Mouse (Mus musculus) liver, embryonic 12.5 days (tissue): ENCODE results near the gene Ptprn2. TPM values are rescaled to one million over a fixed set of nuclear protein-coding genes. Genes with fewer than 3 reads are reported as not detected.

Experiments used
- ATAC-seq: fragments of 200-750 bp; cut with Nextera tagmentation; 2 replicates; pipeline ENCODE4 v1.8.0; 2017; ENCODE audit warnings: moderate number of reproducible peaks, mild to moderate bottlenecking, moderate library complexity
- H3K27ac ChIP-seq: fragments of 300-500 bp; sonication (generic); 2 replicates; pipeline ENCODE4 v1.5.1; 2016; ENCODE audit warnings: mild to moderate bottlenecking
- H3K27me3 ChIP-seq: fragments of 300-500 bp; sonication (generic); replicated peaks from 2 replicates; pipeline ENCODE4 v1.6.1; 2016; ENCODE audit warnings: mild to moderate bottlenecking, moderate library complexity
- H3K36me3 ChIP-seq: fragments of 300-500 bp; sonication (generic); 2 replicates; pipeline ENCODE4 v1.6.1; 2016; ENCODE audit warnings: mild to moderate bottlenecking, moderate library complexity
- H3K4me1 ChIP-seq: fragments of 300-500 bp; sonication (generic); 2 replicates; pipeline ENCODE4 v1.6.1; 2016
- H3K4me2 ChIP-seq: fragments of 300-500 bp; sonication (generic); 2 replicates; pipeline ENCODE4 v1.6.1; 2016; ENCODE audit warnings: mild to moderate bottlenecking, moderate library complexity
- H3K4me3 ChIP-seq: fragments of 300-500 bp; sonication (generic); 2 replicates; pipeline ENCODE4 v1.5.1; 2016; ENCODE audit warnings: mild to moderate bottlenecking, moderate library complexity
- H3K9ac ChIP-seq: fragments of 300-500 bp; sonication (generic); 2 replicates; pipeline ENCODE4 v1.6.1; 2016; ENCODE audit warnings: mild to moderate bottlenecking, moderate library complexity
- H3K9me3 ChIP-seq: fragments of 300-500 bp; sonication (generic); replicated peaks from 2 replicates; pipeline ENCODE4 v1.6.1; 2016; ENCODE audit warnings: mild to moderate bottlenecking, moderate library complexity
- WGBS: fragments of 180-500 bp; shearing (Covaris S2); methylation state at CpG from one replicate; pipeline ENCODE4 v1.1.7; 2016; ENCODE audit not compliant: insufficient replicate concordance; 5-methylcytosine and 5-hydroxymethylcytosine counted together
- polyA plus RNA-seq: library from polyadenylated mRNA; unstranded; fragments of >200 nt; fragmentation: Nextera tagmentation; extraction: Ambion mirVana; gene quantifications from 2 replicates; pipeline ENCODE4 v1.2.1, GENCODE M21; 2016

Gene Ptprn2
- polyA plus RNA-seq, 1 experiment from 2014 or later = not detected

DNA sequence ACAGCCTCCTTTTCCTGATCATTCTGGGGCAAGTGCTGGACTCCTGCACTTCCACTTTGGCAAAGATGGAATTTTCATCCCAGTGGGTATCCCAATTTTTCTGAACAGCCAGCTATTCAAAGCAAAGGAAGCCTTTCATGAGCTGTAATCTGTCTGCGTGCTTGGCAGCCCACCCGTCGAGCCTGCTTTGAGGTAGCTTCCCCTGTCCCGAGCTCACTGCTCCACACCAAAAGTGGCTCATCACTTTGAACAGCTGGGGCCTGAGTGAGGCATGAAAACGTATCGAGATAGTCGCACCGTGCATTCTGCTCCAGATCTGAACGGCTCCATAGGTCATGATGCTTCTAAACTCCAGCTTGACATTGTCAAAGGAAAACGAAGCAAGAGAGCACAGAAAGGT, 503.6 kb downstream of the Ptprn2 start:
- WGBS = 59% methylated on average over 10 of the region's 10 CpGs
- H3K9ac ChIP-seq = no peak overlapping the region
- no peaks in the 10 kb centered on the region for H3K4me1 ChIP-seq
- H3K9me3 ChIP-seq = no peaks in the 10 kb centered on the region
- H3K4me2 ChIP-seq = no peak overlapping the region
- H3K27me3 ChIP-seq = no peaks in the 10 kb centered on the region
- no peak for ATAC-seq
- H3K4me3 ChIP-seq = no peak overlapping the region
- no peak overlapping the region for H3K27ac ChIP-seq
- H3K36me3 ChIP-seq = no peaks in the 10 kb centered on the region

- Histone ChIP-seq H3K36me3 (no peaks in the 10 kb centered on the region), H3K27ac (no peak overlapping the region), H3K9me3 (no peaks in the 10 kb centered on the region), H3K4me1 (no peaks in the 10 kb centered on the region), H3K4me2 (no peak overlapping the region), H3K9ac (no peak overlapping the region), H3K4me3 (no peak overlapping the region), H3K27me3 (no peaks in the 10 kb centered on the region)
- no peak for ATAC-seq
- WGBS = 45% methylated on average over 2 of the region's 2 CpGs
These were observed 516.1 kb downstream of the Ptprn2 start for GRCm38 (mm10) chr12:117001546-117002148.

DNA sequence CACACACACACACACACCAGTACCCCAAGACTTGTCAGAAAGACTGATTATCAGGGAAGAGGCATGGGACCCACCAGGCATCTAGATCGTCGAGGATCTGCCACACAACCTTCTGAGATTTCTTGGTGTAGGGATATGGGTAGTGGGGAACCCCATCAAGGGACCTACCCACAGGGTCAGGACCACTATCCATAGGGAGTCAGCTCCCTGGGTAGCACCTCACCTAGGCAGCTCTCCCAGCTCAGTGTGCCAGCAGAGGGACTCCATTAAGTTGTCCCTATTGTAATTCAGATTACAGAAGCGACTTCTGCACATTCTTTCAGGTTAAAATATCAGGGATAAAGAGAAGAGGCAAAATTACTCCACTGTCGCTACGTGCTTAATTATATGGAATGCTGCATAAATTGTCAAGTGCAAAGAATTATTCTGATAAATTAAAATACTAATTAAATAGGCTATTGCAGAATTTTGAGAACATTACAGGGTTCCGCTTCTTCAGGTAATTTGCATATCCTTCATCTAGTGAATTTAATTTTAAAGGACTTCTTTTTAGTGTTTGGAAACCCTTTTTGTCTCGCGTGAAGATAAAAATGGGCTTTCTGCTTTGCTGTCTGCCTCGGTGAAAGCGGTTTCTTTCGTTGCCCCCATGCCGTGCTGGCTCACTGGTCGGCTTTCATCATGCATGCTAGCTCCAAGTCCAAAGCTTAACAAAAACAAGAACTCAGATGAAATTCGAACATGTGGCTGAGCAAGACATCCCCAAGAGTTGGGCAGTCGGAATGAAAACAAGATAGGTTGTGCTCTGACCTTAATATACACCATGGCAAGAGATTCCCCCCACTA, 531.5 kb downstream of the Ptprn2 start:
- Histone ChIP-seq H3K4me1 (no peaks in the 10 kb centered on the region), H3K4me3 (no peak overlapping the region)
- 64% methylated on average over 15 of the region's 15 CpGs for WGBS

DNA sequence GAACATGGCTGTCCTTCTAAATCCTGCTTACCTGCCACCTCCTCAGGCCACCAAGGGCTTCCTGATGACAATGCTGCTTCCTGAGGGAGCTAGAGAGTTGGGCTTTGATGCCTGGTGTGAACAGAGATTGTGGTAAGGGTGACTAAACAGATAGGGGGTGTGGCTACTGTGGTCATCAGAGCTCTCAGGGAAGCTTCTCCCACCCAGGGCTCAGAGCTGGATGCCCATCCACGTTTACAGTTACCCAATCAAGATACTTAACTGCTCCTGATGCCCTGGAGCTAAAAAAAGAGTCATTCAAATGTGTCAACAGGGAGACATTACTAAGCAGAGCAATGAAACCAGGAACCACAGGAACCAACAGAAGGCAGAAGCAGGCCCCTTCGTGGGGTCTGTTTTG, 532.4 kb downstream of the Ptprn2 start:
- Histone ChIP-seq H3K27me3 (no peaks in the 10 kb centered on the region), H3K27ac (no peak overlapping the region), H3K9me3 (no peaks in the 10 kb centered on the region), H3K36me3 (no peaks in the 10 kb centered on the region), H3K9ac (no peak overlapping the region), H3K4me2 (no peak overlapping the region), H3K4me3 (no peak overlapping the region), H3K4me1 (no peaks in the 10 kb centered on the region)
- WGBS = 12% methylated on average over 2 of the region's 2 CpGs
- ATAC-seq = no peak

More for the DNA sequence above, 531.5 kb downstream of the Ptprn2 start:
- Histone ChIP-seq H3K27ac (no peak overlapping the region), H3K9me3 (no peaks in the 10 kb centered on the region), H3K36me3 (no peaks in the 10 kb centered on the region), H3K27me3 (no peaks in the 10 kb centered on the region), H3K9ac (no peak overlapping the region), H3K4me2 (no peak overlapping the region)
- no peak for ATAC-seq

GRCm38 (mm10) chr12:117023235-117023634, 537.7 kb downstream of the Ptprn2 start:
- 66% methylated on average over 4 of the region's 4 CpGs for WGBS
- Histone ChIP-seq H3K4me2 (no peak overlapping the region), H3K36me3 (no peaks in the 10 kb centered on the region), H3K27me3 (no peaks in the 10 kb centered on the region), H3K4me1 (no peaks in the 10 kb centered on the region), H3K27ac (no peak overlapping the region), H3K9ac (no peak overlapping the region), H3K9me3 (no peaks in the 10 kb centered on the region), H3K4me3 (no peak overlapping the region)
- ATAC-seq = no peak

DNA sequence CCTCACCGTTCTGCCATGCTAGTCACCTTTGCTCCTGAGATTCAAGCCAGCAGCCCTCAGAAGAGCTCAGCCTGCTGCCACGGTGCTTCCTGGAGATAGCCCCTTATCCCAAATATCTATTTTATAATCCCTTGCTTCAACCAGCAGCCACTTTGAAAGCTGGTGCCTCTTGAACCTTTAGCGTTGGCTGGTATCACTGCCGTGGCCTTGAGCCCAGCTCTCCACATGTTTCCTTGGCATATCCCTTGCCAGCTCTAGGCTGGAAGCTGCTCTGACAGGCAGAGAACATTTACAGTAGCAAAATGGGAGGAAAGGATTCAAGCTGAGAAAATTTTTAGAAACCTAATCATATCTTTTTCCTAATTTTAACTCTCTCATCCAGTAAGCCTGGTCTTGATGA, 539.4 kb downstream of the Ptprn2 start:
- Histone ChIP-seq H3K4me3 (no peak overlapping the region), H3K27ac (no peak overlapping the region), H3K4me2 (no peak overlapping the region), H3K9ac (no peak overlapping the region), H3K27me3 (no peaks in the 10 kb centered on the region), H3K9me3 (no peaks in the 10 kb centered on the region), H3K36me3 (no peaks in the 10 kb centered on the region), H3K4me1 (no peaks in the 10 kb centered on the region)
- ATAC-seq = no peak
- WGBS = 70% methylated on average over 4 of the region's 4 CpGs

GRCm38 (mm10) chr12:117025676-117026075, 540.2 kb downstream of the Ptprn2 start:
- H3K4me3 ChIP-seq = no peak overlapping the region
- no peaks in the 10 kb centered on the region for H3K9me3 ChIP-seq
- no peaks in the 10 kb centered on the region for H3K36me3 ChIP-seq
- no peak for ATAC-seq
- H3K4me1 ChIP-seq = no peaks in the 10 kb centered on the region
- H3K27ac ChIP-seq = no peak overlapping the region
- no peak overlapping the region for H3K9ac ChIP-seq
- H3K27me3 ChIP-seq = no peaks in the 10 kb centered on the region
- H3K4me2 ChIP-seq = no peak overlapping the region

DNA sequence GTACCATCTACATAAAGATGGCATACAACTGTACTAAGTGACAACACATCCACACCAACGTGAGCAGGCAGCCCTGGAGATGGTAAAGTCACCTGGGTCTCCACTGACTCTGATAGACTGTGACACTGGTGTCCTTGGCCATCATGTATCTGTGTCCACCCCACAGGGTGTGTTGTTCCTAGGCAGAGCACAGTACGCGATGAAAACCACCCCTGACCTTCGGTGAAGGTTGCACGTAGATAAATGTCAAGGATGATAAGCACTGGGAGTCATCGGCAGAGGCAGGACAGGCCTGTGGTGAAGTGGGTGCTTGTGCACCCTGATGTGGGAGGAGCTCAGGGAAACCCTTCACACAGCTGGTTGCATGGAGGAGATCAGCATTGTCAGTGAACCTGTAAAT, 541.8 kb downstream of the Ptprn2 start:
- no peak for ATAC-seq
- Histone ChIP-seq H3K4me1 (no peaks in the 10 kb centered on the region), H3K4me2 (no peak overlapping the region), H3K27me3 (no peaks in the 10 kb centered on the region), H3K9me3 (no peaks in the 10 kb centered on the region), H3K4me3 (no peak overlapping the region), H3K27ac (no peak overlapping the region), H3K36me3 (no peaks in the 10 kb centered on the region), H3K9ac (no peak overlapping the region)
- WGBS = 65% methylated on average over 6 of the region's 6 CpGs

GRCm38 (mm10) chr12:117028333-117028961, 542.9 kb downstream of the Ptprn2 start:
- Histone ChIP-seq H3K27ac (no peak overlapping the region), H3K9ac (no peak overlapping the region), H3K9me3 (no peaks in the 10 kb centered on the region), H3K36me3 (no peaks in the 10 kb centered on the region), H3K27me3 (no peaks in the 10 kb centered on the region), H3K4me1 (no peaks in the 10 kb centered on the region), H3K4me2 (no peak overlapping the region), H3K4me3 (no peak overlapping the region)
- WGBS = 56% methylated on average over 5 of the region's 5 CpGs
- ATAC-seq = no peak

DNA sequence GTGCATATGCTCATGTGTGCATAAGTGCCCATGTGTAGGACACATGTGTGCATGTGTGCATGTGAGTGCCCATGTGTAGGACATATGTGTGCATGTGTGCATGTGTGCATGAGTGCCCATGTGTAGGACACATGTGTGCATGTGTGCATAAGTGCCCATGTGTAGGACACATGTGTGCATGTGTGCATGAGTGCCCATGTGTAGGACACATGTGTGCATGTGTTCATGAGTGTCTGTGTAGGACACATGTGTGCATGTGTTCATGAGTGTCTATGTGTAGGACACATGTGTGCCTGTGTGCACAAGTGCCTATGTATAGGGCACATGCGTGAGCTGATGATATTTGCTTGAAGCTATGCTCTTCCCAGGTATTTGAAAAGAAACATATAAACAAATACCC, 547.7 kb downstream of the Ptprn2 start:
- no peak overlapping the region for H3K27ac ChIP-seq
- H3K9me3 ChIP-seq = no peaks in the 10 kb centered on the region
- no peak overlapping the region for H3K4me3 ChIP-seq
- H3K27me3 ChIP-seq = no peaks in the 10 kb centered on the region
- no peaks in the 10 kb centered on the region for H3K4me1 ChIP-seq
- 70% methylated on average over 1 of the region's 1 CpGs for WGBS
- no peak overlapping the region for H3K9ac ChIP-seq
- H3K36me3 ChIP-seq = no peaks in the 10 kb centered on the region
- ATAC-seq = no peak
- H3K4me2 ChIP-seq = no peak overlapping the region

GRCm38 (mm10) chr12:117034506-117034905, 549.0 kb downstream of the Ptprn2 start:
- Histone ChIP-seq H3K9me3 (no peaks in the 10 kb centered on the region), H3K36me3 (no peaks in the 10 kb centered on the region), H3K27ac (no peak overlapping the region), H3K4me1 (no peaks in the 10 kb centered on the region), H3K9ac (no peak overlapping the region), H3K4me2 (no peak overlapping the region), H3K4me3 (no peak overlapping the region), H3K27me3 (no peaks in the 10 kb centered on the region)
- 74% methylated on average over 3 of the region's 3 CpGs for WGBS
- no peak for ATAC-seq

DNA sequence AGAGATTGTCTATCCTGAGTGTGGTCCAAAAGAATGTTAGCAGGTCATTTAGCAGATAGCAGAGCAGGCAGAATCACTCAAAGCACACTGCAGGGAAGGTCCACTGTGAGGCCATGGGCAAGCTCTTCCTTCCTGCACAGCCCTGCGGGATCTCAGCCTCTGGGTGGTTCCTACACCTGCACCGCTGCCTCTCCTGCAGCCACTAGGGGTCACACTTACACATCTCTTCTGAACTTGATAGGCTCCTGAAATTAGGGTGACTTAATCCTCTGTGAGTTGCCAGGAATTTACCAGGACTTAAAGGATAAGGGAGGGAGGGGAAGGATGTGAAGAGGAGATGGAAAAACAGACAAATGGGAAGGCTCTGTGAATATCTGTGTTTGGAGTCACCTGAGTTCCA, 549.7 kb downstream of the Ptprn2 start:
- H3K36me3 ChIP-seq = no peaks in the 10 kb centered on the region
- ATAC-seq = no peak
- no peak overlapping the region for H3K4me3 ChIP-seq
- H3K9me3 ChIP-seq = no peaks in the 10 kb centered on the region
- no peak overlapping the region for H3K9ac ChIP-seq
- 2% methylated on average over 2 of the region's 2 CpGs for whole genome bisulfite sequencing
- no peaks in the 10 kb centered on the region for H3K27me3 ChIP-seq
- H3K4me1 ChIP-seq = no peaks in the 10 kb centered on the region
- no peak overlapping the region for H3K27ac ChIP-seq
- H3K4me2 ChIP-seq = no peak overlapping the region
